Mouse (Mus musculus) kidney, postnatal 4 days (tissue): Measurements from ENCODE around the gene Zfp280b.
A peak's percentile ranks its signal among the peaks of the same experiment; 100 is the strongest.
"Not testable (repeated sequence)": the region's sequence is repeated elsewhere in the genome, so short reads cannot be mapped to it uniquely, and the experiment has no call there.

Source experiments
- DNase-seq, 2 experiments: peaks; one replicate each; pipeline ENCODE4 v3.0.0; 2021; ENCODE audit warnings: mixed read lengths in 2 of 2

Zfp280b gene

DNA sequence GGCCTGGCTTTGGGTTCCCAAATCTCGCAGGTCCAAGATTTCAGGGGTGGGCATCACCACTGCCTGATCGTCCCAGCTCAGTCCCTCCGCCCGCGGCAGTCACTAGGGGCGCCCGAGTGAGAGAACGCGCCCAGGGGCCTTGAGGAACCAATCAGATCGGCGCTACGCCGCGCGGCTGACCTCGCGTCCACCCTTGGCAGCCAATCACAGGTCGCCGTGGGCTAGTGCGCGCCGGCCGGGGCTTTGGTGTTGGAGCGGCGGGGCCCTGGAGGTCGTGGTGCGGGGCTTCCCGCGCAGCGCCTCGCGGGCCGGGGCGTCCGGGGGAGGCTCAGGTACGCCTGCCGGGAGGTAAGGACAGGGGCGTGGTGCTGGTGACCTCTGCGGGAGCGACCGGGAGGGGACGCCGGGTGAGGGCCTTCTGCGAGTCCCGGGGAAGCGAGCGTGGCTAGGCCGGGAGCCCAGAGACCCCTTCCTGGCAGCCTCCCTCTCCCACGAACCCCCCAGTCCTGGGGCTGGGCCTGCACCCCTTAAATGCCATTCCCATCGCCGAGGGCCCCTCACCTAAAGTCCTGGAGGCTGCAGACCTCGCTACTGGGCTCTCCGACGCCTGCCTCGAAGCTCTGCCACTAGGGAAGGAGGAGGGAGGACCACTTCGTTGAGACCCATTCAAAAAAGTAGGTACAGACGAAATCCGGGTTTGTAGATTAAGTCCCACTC lies at the start of gene Zfp280b:
TSS of gene Zfp280b (plus strand) at position 249 of the 717 bp plus-strand sequence.
- DNase-seq: peak; percentile 97 to 98

DNA sequence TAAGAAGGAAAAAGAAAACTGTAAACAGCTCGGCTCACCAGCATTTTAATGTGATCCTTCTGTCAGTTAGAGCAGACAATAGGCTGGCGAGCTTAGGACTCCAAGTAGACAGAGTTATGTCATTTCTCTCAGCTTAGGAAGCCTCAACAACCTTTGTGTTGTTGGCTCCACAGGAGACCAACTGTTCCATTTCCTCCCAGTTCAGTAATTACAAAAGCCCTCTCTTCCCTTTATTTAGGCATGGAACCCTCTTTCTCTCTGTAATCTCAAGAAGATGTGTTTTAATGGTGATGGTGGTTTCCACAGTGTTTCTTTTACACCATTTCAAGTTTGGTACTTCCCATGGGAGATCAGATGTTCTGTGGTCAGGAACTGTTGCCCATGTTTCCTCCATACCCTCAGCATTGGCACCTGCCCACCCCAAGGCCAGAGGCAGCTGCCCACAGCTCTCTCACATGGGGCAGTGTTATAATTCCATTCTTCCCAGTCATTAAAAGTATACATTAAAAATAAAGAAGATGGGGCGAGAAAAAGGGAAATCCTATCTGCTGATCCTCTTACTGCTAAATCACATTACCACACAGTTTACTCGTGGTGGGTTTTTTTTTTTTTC lies 41.9 kb upstream of the Zfp280b start:
- no peak for DNase-seq

DNA sequence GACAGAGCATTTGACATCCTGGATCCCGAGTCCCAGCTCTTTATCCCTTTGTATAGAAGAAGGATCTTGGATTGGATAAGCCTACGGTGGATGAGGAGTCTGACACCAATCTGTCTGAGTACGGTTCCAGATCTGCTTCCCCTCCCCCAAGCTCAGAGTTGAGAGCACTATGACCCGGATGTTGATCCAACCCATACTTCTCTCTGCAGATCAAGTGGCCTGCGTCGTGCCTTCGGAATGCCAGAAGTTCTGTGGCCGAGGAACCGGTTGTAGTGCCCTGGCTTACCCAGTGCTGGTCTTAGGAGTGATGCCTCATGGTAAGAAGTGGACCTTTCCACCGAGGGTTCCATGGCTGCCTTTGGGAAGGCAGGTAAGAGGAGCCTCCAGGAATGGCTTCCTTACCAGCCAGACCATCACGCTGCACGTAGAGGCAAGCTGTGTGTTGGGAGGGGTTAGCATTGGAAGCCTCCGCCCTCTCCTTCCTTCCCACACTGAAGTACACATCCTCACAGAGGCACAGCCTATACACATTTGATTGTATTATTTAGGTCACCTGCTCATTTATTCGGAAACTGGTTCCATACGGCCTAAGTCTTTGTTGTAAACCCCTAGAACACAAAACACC lies 38.7 kb upstream of the Zfp280b start:
- DNase-seq: no peak

DNA sequence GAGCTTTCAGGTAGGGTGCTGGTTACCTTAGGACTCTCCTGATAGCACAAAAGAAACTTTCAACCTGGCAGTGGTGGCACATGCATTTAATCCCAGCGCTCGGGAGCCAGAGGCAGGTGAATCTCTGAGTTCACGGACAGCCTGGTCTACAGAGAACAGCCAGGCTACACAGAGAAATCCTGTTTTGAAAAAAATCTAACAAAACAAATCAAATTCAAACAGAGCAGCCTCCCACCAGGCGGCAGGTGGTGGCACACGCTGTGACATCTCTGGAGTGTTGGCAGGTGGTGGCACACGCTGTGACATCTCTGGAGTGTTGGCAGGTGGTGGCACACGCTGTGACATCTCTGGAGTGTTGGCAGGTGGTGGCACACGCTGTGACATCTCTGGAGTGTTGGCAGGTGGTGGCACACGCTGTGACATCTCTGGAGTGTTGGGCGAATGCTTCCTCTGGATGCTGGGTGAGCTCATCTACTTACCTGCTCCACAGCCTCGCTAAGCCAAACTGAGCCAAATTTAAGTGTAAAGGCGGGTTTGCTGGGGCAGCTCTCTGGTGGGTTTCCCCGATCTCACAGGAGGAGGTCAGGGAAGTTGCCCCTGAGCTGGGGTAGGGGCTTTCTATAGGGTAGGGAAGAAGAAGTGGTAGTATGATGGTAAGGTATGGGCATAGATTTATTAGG lies 37.8 kb upstream of the Zfp280b start:
- not testable (repeated sequence) for DNase-seq

DNA sequence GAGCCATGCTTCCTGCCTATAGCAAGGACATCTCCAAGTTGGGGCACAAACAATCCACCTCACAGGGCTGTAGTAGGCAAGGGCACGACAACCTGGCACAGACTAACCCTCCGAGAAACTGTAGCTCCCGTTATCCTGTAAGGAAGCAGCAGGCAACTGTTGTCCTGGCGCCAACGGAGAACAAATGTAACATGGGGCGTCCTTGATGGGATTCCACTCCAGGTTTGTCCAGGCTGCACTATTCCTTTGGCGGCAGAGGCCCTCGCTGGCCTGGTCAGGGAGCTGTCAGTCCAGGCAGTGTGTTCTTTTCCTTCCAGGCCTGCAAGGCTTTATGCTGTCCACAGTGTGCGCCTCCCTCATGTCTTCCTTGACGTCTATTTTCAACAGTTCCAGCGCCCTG lies 37.0 kb upstream of the Zfp280b start:
- DNase-seq: no peak

DNA sequence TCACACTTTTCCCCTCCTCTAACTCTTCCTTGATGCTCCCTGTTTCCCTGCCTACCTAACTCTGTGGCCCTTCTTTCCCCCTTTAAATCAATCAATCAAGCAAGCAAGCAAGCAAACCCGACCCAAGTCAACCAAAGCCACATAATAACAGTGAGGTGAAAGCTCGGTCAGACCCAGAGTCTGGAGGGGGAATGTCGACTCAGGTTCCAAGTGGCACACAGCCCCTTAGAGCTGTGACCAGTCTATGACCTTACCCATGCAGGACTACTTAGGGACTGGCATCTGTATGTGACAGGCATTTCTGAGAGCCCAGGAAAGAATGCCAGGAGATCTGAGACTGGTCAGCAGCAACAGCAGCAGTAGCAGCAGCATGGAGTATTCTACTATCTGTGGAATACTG lies 36.1 kb upstream of the Zfp280b start:
- no peak for DNase-seq

DNA sequence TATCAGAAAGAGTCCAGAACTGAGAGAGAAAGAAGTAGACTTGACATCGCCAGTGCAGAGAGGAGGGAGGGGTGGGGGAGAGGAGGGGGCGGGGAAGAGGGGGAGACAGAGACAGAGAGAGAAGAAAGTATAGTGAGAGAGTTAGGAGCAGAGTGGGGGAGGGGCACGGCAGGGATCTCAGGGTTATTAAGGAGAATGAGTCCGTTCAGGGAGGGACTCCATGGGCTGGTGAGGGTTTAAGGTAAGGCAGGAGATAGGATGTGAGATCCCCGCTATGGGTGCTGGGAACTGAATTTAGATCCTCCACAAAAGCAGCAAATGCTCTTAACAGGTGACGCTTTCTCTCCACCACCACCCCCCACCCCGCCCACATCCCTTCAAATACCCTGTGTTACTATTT lies 31.3 kb upstream of the Zfp280b start:
- DNase-seq: peak; percentile 6 to 16

DNA sequence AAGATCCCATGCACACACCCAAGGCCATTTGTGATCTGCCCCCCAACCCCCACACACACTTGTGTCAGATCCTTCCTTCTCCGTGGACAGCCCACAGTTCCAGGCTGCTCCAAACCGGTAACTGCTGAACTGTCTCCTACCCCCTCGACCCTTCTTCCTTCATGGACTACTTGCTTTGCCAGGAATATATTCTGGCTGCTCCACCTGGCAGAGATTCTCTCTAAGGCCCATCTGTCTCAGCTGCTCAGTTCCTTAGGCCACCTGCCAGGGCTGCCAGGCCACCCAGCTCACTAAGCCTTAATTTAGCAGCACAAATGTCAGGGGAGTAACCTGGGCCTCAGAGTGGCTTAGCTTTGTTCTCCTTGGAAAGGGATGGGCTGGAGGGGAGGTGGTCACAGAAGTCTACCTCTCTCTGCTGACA lies 30.3 kb upstream of the Zfp280b start:
- peak in 1 of 2 experiments; percentile 6 for DNase-seq

DNA sequence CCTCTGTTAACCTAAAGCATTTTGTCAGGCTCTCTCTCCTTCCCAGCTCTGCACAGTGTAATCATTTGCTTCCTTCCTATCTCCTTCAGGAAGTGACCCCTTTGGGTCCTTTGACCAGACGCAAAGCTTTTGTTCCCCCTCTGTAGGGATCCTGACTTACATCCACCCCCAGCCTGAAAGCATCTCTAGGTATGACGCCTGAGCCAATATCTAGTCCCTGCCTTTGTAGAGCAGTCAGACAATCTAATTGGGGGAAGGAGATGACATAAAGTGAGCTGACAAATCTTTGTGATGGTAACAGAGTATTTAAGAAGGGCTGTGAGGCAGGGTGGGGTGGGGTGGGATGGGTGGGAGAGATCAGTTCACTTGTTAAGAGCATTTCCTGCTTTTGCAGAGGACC lies 29.8 kb upstream of the Zfp280b start:
- DNase-seq: no peak

DNA sequence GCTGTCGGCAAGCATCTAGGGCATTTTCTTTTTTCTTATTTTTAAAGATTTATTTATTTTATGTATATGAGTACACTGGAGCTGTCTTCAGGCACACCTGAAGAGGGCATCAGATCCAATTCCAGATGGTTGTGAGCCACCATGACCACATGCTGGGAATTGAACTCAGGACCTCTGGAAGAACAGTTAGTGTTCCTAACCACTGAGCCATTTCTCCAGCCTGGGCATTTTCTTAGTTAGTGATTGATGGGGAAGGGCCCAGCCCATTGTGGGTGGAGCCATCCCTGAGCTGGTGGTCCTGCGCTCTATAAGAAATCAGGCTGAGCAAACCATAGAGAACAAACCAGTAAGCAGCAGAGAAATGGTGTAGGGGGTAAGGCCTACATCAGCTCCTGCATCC lies 29.2 kb upstream of the Zfp280b start:
- no peak for DNase-seq

DNA sequence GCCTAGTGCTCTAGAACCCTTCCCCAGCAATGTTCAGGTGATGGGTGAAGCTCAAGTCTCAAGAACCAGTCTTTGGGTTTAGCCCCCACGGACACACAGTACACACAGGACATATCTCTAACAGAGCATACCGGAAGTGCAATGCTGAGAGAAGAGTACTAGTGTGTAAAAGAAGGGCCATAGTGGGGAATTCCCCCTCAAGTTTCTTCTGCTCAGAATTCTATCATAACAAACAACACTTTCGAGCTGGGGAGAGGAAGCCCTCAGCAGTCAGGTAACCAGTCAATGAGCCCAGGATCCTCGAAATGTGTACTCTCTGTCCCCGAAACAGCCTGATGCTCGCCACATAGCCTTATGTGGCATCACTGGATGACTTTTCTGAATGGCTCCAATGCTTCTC lies 26.1 kb upstream of the Zfp280b start:
- DNase-seq: no peak

DNA sequence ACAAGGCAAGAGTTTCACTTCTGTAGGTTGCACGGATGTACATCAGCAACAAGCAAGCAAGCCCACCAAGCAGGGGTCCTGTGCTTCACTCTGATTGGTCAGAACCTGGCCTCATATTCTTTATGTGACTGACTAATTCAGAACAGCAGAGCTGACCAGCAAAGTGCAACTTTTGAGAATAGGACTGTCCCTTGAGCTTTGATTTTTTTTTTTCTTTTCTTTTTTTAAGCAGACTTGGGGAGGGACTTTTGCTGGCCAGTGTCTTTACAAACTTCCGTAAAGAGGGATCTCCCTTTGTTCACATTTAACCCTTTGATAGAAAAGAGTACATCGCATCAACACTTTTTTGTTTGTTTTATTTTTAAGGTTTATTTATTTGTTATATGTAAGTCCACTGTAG lies 22.6 kb upstream of the Zfp280b start:
- no peak for DNase-seq

DNA sequence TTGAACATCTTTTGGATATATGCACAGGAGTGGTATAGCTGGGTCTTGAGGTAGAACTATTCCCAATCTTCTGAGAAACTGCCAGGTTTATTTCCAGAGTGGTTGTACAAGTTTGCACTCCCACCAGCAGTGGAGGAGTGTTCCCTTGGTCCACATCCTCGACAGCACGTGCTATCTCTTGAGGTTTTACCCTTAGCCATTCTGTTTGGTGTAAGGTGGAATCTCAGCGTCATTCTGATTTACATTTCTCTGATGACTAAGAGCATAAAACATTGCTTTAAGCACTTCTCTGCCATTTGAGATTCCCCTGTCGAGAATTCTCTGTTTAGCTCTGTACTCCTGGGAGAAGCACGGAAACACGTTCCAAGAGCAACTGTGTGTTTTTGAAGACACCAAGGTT lies 19.5 kb upstream of the Zfp280b start:
- DNase-seq: no peak

DNA sequence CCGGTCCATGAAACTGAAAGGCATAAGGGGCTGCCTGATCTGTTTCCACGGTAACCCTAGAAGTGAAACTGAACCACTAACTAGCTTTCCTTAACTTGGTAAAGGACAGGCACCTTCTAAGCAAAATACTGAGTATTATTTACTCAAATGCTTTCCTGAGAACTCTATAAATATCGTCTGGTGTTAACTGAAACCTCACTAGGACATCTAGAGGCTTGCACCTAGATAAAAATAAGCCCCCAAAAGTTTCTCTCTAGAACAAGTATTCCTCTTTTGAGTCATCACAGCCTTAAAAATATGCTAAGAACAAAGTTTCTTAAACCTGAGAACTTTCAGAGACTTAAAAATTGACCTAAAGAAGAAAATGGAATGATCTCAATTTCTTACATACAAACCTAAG lies 15.6 kb upstream of the Zfp280b start:
- DNase-seq: no peak

DNA sequence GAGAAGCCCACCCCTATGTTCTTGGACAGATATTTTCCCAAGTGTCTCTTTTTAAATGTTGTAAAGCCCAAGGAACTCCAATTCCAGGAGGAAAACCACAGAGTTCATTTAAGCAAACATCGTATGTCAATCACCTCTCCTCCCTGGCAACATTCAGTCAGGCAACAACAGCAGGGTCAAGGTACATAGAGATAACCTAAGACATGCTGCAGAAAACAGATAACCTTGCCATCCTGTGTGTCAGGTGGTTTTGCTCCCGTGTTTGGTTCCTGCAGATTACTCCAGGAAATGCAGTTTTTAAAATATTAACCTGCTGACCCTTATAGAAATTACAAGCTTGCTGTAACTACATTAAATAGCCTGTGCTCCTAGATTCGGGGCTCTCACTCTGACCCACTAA lies 10.7 kb upstream of the Zfp280b start:
- no peak for DNase-seq

DNA sequence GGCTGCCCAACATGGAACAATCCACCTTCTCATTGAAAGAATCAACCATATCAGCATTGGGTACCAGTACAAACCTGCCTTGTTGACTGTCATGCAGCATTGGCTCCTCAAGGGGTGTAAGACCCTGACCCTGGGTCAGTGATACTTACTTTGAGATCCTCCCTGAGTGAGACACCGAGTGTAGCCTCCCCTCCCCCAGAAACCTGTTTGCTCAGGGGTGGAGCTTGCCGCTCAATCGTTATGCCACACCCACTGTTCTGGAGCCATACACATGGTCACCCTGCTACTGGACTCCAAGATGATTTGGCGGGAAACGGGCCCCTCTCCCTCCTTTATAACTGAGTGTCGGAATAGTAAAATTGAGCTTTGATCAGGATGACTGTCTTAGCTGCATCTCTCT lies 8.5 kb upstream of the Zfp280b start:
- DNase-seq: no peak

DNA sequence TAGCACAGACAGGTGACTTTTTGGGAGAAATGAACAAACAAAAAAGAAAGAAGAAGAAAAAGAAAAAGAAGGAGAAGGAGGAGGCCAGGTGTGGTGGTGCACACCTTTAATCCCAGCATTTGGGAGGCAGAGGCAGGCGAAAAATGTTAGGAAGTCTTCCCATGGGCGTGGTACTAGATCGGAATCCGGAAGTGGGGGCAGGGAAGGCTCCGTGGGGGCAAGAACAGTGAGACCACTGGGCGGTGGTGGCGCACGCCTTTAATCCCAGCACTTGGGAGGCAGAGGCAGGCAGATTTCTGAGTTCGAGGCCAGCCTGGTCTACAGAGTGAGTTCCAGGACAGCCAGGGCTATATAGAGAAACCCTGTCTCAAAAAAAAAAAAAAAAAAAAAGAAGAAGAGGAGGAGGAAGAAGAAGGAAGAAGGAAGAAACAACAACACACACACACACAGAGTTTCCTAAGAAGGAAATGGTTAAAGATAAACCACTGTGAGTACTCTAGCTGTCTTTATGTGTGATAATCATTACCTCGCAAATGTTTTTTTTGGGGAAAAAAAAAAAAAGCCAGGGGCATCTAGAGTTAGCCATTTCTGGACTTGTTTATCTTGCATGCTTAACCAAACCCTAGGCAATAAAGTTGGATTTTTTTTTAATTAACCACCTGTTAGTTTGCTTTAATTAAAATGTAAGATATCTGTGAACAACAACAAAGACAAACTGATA lies 6.8 kb upstream of the Zfp280b start:
- no peak for DNase-seq

DNA sequence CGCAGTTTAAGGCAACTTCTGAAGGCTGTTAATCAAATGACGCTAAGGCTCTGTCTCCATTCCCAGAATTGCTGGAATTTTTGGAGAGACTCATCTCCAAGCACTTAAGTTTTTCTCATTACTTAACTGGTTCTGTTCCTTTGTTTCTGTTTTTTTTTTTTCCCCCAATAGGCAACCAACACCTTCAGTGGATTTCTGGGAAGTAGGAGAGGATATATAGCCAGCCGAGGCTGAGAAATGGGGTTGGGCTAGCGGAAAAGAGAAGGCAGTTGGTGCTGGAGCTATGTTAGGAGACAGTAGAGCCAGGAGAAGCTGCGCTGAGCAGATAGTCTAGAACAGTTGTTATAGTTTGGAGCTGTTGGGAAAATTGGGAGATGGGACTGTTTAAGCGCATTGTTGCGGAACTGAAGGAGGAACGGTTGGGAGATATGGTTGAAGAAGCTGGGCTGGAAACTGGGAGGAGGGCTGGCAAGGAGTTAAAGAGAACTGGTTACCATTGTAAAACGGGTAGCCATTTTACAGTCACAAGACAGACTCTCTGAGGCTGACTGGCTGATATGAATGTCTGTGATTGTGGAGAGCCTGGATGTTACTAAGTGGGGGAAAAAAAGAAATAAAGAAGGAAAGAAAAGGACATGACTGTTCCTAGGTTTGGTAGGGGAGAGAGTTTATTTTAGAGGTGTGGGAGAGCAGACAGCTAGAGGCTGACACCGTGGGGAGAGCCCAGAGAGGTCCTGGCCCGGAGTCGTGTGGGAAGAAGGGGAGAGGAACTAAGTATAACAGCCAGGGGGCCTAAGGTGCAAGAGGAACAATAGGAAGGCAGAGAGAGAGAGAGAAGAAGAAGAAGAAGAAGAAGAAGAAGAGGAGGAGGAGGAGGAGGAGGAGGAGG lies 5.1 kb upstream of the Zfp280b start:
- DNase-seq: peak in 1 of 2 experiments; percentile 27

DNA sequence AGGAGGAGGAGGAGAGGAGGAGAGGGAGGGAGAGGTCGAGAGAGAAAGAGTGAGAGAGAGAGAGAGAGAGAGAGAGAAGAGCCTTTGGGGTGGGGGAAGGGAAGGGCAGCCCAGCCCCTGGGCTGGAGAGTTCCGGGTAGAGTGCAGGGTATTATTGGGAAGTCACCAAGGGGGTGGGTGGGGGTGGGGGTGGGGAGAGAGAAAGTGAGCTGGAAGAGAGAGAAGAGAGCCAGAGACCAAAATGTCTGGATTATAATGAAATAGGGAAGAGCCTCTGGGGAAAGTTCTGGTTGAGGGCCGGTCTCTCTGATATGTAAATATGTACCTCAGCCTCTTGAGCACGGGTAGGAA lies 4.5 kb upstream of the Zfp280b start:
- DNase-seq: no peak

DNA sequence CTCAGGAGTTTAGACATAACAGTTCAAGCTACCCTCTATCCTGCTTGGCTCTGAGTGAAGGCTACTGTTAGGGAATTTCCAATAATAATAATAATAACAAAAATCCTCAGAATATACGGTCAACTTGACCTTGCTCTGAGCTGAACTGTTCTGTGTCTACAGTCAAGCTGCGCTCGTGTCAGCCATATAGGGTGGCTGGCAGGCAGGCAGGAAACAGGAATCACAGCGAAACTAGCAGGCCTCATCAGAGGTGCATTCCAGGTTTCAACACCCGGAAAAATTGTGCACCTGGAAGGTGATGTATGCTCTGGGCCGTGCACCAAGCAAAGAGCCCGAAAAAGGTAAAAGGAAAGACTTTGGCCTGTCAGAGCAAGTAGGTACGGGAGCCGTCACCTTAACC lies 4.1 kb upstream of the Zfp280b start:
- no peak for DNase-seq

DNA sequence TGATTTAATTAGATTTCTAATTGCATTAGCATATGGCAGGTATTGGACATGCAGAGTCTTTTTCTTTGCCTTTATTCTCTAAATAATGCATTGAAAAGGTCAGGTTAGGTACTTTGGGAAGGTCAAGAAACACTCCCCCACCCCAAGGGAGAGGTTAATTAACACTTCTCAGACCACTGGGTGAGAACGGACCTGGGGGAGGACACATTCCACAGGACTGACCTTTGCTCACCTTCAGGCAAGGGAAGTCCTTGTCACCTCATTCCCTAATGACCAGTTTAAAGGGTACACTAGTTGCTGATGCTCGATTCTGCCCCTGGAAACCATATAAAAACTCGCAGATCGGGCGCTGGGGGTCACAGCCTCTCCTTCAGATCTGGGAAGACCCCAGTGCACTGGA lies 3.2 kb upstream of the Zfp280b start:
- peak in 1 of 2 experiments; percentile 30 for DNase-seq

DNA sequence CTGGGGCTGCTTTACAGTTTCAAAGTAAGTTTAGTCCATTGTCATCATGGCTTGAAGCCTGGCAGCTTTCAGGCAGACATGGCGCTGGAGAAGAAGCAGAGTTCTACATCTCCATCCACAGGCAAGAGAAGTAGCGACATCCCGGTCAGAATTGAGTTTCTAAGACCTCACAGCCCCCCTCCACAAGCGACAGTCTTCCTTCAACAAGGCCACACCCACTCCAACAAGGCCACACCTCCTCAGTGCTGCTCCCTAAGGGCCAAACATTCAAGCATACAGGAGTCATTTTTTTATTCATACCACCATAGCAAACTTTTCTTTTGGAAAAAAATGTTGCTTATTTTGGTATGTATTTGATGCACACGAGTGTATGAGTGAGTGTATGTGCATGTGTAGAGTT lies 2.0 kb upstream of the Zfp280b start:
- DNase-seq: no peak
